Mouse (Mus musculus) stomach, postnatal 0 days (tissue): ENCODE data around the gene Nat14.

Experiments
- CTCF ChIP-seq: IDR thresholded peaks from 2 replicates; pipeline ENCODE4 v1.5.1; 2016; ENCODE audit warnings: antibody characterized with exemption, low read depth, mild to moderate bottlenecking, moderate library complexity
- EP300 ChIP-seq: optimal IDR thresholded peaks from 2 replicates; pipeline ENCODE3; 2016; ENCODE audit warnings: antibody characterized with exemption

- TF ChIP-seq CTCF (no peak), EP300 (no peak)
Measured at GRCm38 (mm10) chr7:4928323-4928722, 6.5 kb downstream of the Nat14 start.
